Mouse (Mus musculus) right cerebral cortex, adult 2 months (tissue): Measurements from ENCODE around the gene Taf1d.
"Not testable (repeated sequence)": the region's sequence is repeated elsewhere in the genome, so short reads cannot be mapped to it uniquely, and the experiment has no call there.

Experiments used
- DNase-seq, 2 experiments: peaks; one replicate each; pipeline ENCODE4 v3.0.0; 2021 to 2022; ENCODE audit warnings: low spot score in 2 of 2

The Taf1d gene

GRCm38 (mm10) chr9:15305503-15306397 lies at the start of gene Taf1d:
Gene Taf1d, plus strand, starts transcription at chr9:15306214.
- DNase-seq = peak; percentile 96 to 97

GRCm38 (mm10) chr9:15256214-15256613 lies 49.8 kb upstream of the Taf1d start:
- no peak for DNase-seq

GRCm38 (mm10) chr9:15261980-15262379 lies 44.0 kb upstream of the Taf1d start:
- no peak for DNase-seq

GRCm38 (mm10) chr9:15263487-15263886 lies 42.5 kb upstream of the Taf1d start:
- no peak for DNase-seq

- DNase-seq = no peak
Measured at GRCm38 (mm10) chr9:15273981-15274380, 32.0 kb upstream of the Taf1d start.

GRCm38 (mm10) chr9:15276855-15277254 lies 29.2 kb upstream of the Taf1d start:
- DNase-seq = no peak

GRCm38 (mm10) chr9:15278343-15278742 lies 27.7 kb upstream of the Taf1d start:
- DNase-seq = no peak

GRCm38 (mm10) chr9:15279139-15279648 lies 26.8 kb upstream of the Taf1d start:
- no peak for DNase-seq

- DNase-seq = peak; percentile 95
Measured at GRCm38 (mm10) chr9:15279649-15280490, 26.1 kb upstream of the Taf1d start, which contains the start of gene Med17. Gene Med17, minus strand, starts transcription at chr9:15279931.

- no peak for DNase-seq
Measured at GRCm38 (mm10) chr9:15280491-15280879, 25.5 kb upstream of the Taf1d start.

GRCm38 (mm10) chr9:15285443-15285842 lies 20.6 kb upstream of the Taf1d start:
- no peak for DNase-seq

- no peak for DNase-seq
Measured at GRCm38 (mm10) chr9:15287846-15288245, 18.2 kb upstream of the Taf1d start.

- no peak for DNase-seq
Measured at GRCm38 (mm10) chr9:15288402-15288801, 17.6 kb upstream of the Taf1d start.

GRCm38 (mm10) chr9:15289251-15289650 lies 16.8 kb upstream of the Taf1d start:
- no peak for DNase-seq

GRCm38 (mm10) chr9:15297112-15297511 lies 8.9 kb upstream of the Taf1d start:
- DNase-seq = no peak

GRCm38 (mm10) chr9:15298451-15298850 lies 7.6 kb upstream of the Taf1d start:
- no peak for DNase-seq

GRCm38 (mm10) chr9:15300056-15300455 lies 6.0 kb upstream of the Taf1d start:
- no peak for DNase-seq

GRCm38 (mm10) chr9:15301399-15301798 lies 4.6 kb upstream of the Taf1d start:
- DNase-seq = no peak

- not testable (repeated sequence) for DNase-seq
Measured at GRCm38 (mm10) chr9:15302006-15302405, 4.0 kb upstream of the Taf1d start.

- DNase-seq = no peak
Measured at GRCm38 (mm10) chr9:15302881-15303280, 3.1 kb upstream of the Taf1d start.

GRCm38 (mm10) chr9:15306398-15307119 lies 545 bp downstream of the Taf1d start, which contains the start of gene 4931406C07Rik:
Gene 4931406C07Rik, minus strand, starts transcription at chr9:15306448.
- DNase-seq = no peak

GRCm38 (mm10) chr9:15307257-15307656 lies 1.2 kb downstream of the Taf1d start:
- DNase-seq = no peak
